Mouse (Mus musculus): ENCODE results near the gene Aox2. TPM values are rescaled to one million over a fixed set of nuclear protein-coding genes. Genes with fewer than 3 reads are reported as not detected.

The Aox2 gene
- total and polyA plus RNA-seq, 3 experiments: 0.04 to 0.08 TPM; not detected in 1

DNA sequence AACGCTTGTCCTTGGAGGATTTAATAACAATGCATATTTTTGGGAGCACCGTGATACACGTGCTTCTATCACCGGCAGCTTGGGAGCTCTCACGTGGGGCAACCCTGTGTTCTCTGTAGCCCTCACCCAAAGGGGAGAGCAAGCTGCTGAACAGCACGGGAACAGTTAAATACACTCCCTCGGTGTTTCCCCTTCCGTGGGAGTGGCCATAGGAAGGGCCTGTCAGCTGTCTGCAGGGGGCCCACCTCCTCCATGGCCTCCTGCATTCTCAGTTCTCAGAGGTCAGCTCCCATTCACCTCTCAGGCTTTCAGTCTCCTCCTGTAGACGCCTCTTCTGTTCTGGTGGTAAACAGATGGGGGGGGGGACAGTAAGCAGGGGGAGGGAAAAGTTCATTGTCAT lies 2.2 kb upstream of the Aox2 start:
- no peaks in the 10 kb centered on the region for H3K4me1 ChIP-seq (ENCODE audit: control insufficient read depth in 1 of 2, insufficient read depth in 2 of 2, low read length in 2 of 2)
- no peaks in the 10 kb centered on the region for H3K9me3 ChIP-seq (replicated peaks; ENCODE audit: insufficient read depth, low read length)
- no peak overlapping the region for H3K9ac ChIP-seq (ENCODE audit: control insufficient read depth, low read depth, low read length, poor library complexity, severe bottlenecking)
- TF ChIP-seq MAX (IDR thresholded peaks at IDR 0.05; ENCODE audit: low read length) (no peak), CTCF (IDR thresholded peaks at IDR 0.05 in 2 of 3, conservative IDR thresholded peaks at IDR 0.05 in 1 of 3; ENCODE audit: control insufficient read depth in 1 of 3, insufficient read depth in 1 of 3, low read depth in 2 of 3, low read length in 3 of 3, poor library complexity in 1 of 3, severe bottlenecking in 1 of 3) (no peak), ELF1 (IDR thresholded peaks at IDR 0.05; ENCODE audit: low read depth, low read length) (no peak), MEF2A (IDR thresholded peaks at IDR 0.05; ENCODE audit: extremely low read depth, insufficient replicate concordance, low read depth, low read length, poor library complexity, severe bottlenecking) (no peak), ZNF384 (IDR thresholded peaks at IDR 0.05; ENCODE audit: low read depth, low read length) (no peak), TBP (IDR thresholded peaks at IDR 0.05; ENCODE audit: low read depth, low read length) (no peak), ETS1 (IDR thresholded peaks at IDR 0.05; ENCODE audit: low read depth, low read length) (no peak), POLR2A (IDR thresholded peaks at IDR 0.05; ENCODE audit: control insufficient read depth in 1 of 2, insufficient read depth in 1 of 2, low read depth in 1 of 2, low read length in 2 of 2, poor library complexity in 1 of 2) (no peak), ZKSCAN1 (IDR thresholded peaks at IDR 0.05; ENCODE audit: low read depth, low read length) (no peak), HCFC1 (IDR thresholded peaks at IDR 0.05; ENCODE audit: low read depth, low read length) (no peak), MAFK (IDR thresholded peaks at IDR 0.05; ENCODE audit: borderline replicate concordance, low read depth, low read length) (no peak), GABPA (IDR thresholded peaks at IDR 0.05; ENCODE audit: low read depth, low read length) (no peak), E2F4 (IDR thresholded peaks at IDR 0.05; ENCODE audit: borderline replicate concordance, low read depth, low read length) (no peak), RCOR1 (IDR thresholded peaks at IDR 0.05; ENCODE audit: low read depth, low read length) (no peak), CHD2 (IDR thresholded peaks at IDR 0.05; ENCODE audit: low read length) (no peak), NELFE (IDR thresholded peaks at IDR 0.05; ENCODE audit: low read depth, low read length) (no peak), TCF12 (IDR thresholded peaks at IDR 0.05; ENCODE audit: low read depth, low read length) (no peak), MAZ (IDR thresholded peaks at IDR 0.05; ENCODE audit: low read depth, low read length) (no peak)
- H3K27ac ChIP-seq (ENCODE audit: control insufficient read depth, low read depth, low read length): no peak overlapping the region
- H3K4me3 ChIP-seq (ENCODE audit: control insufficient read depth in 1 of 2, insufficient read depth in 1 of 2, low read depth in 2 of 2, low read length in 2 of 2): no peak overlapping the region
- no peaks in the 10 kb centered on the region for H3K79me2 ChIP-seq (ENCODE audit: control insufficient read depth, insufficient read depth, low read length, poor library complexity)
- no peak for DNase-seq (ENCODE audit: low read depth, low spot score)
- peaks cover 0 to 8% of the 10 kb centered on the region in 2 experiments; a peak in 2 of 4 replicates for H3K27me3 ChIP-seq (ENCODE audit: control insufficient read depth in 1 of 2, insufficient read depth in 2 of 2, low read length in 2 of 2)
- H3K36me3 ChIP-seq (ENCODE audit: control insufficient read depth in 1 of 2, insufficient read depth in 2 of 2, low read length in 2 of 2): no peaks in the 10 kb centered on the region

DNA sequence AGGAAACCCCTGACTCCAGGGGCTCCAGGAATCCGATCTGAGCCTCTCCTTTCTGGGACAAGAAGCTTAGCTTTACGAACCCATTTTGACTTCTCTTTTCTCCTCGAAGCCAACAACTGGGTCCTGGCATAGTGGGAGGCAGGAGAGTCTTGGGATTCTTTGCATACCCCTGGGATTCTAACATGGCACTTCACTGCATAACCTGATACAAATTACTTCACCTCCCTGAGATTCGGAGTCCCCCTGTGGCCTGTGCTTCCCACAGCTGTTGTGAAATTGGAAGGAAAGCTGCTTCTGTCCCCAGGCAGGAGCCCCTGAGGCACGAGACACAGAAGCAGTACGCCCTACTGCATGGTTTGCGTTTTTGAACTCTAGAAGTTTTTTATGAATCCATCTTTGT lies 387 bp downstream of the Aox2 start:
- Histone ChIP-seq H3K4me3 (ENCODE audit: control insufficient read depth in 1 of 2, insufficient read depth in 1 of 2, low read depth in 2 of 2, low read length in 2 of 2) (no peak overlapping the region), H3K27ac (ENCODE audit: control insufficient read depth, low read depth, low read length) (no peak overlapping the region), H3K27me3 (ENCODE audit: control insufficient read depth in 1 of 2, insufficient read depth in 2 of 2, low read length in 2 of 2) (peaks cover 0 to 8% of the 10 kb centered on the region in 2 experiments; a peak in 2 of 4 replicates), H3K9me3 (replicated peaks; ENCODE audit: insufficient read depth, low read length) (no peaks in the 10 kb centered on the region), H3K4me1 (ENCODE audit: control insufficient read depth in 1 of 2, insufficient read depth in 2 of 2, low read length in 2 of 2) (no peaks in the 10 kb centered on the region), H3K9ac (ENCODE audit: control insufficient read depth, low read depth, low read length, poor library complexity, severe bottlenecking) (no peak overlapping the region), H3K79me2 (ENCODE audit: control insufficient read depth, insufficient read depth, low read length, poor library complexity) (no peaks in the 10 kb centered on the region), H3K36me3 (ENCODE audit: control insufficient read depth in 1 of 2, insufficient read depth in 2 of 2, low read length in 2 of 2) (no peaks in the 10 kb centered on the region)
- TF ChIP-seq MAZ (IDR thresholded peaks at IDR 0.05; ENCODE audit: low read depth, low read length) (no peak), MAFK (IDR thresholded peaks at IDR 0.05; ENCODE audit: borderline replicate concordance, low read depth, low read length) (no peak), SIN3A (IDR thresholded peaks at IDR 0.05; ENCODE audit: low read length) (no peak), GABPA (IDR thresholded peaks at IDR 0.05; ENCODE audit: low read depth, low read length) (no peak), ELF1 (IDR thresholded peaks at IDR 0.05; ENCODE audit: low read depth, low read length) (no peak), USF2 (IDR thresholded peaks at IDR 0.05; ENCODE audit: borderline replicate concordance in 1 of 2, insufficient read depth in 1 of 2, low read depth in 1 of 2, low read length in 2 of 2) (no peak), KAT2A (conservative IDR thresholded peaks at IDR 0.05; ENCODE audit: low read depth, low read length) (no peak), ZC3H11A (IDR thresholded peaks at IDR 0.05; ENCODE audit: low read depth, low read length) (no peak), ZNF384 (IDR thresholded peaks at IDR 0.05; ENCODE audit: low read depth, low read length) (no peak)
- DNase-seq (ENCODE audit: low read depth, low spot score): no peak

Measured in MEL (cell line).